Mouse (Mus musculus): ENCODE results near the gene Fam129c. TPM values are rescaled to one million over a fixed set of nuclear protein-coding genes. Genes with fewer than 3 reads are reported as not detected.

The Fam129c gene
- polyA plus RNA-seq, 1 experiment = 2.7 TPM

DNA sequence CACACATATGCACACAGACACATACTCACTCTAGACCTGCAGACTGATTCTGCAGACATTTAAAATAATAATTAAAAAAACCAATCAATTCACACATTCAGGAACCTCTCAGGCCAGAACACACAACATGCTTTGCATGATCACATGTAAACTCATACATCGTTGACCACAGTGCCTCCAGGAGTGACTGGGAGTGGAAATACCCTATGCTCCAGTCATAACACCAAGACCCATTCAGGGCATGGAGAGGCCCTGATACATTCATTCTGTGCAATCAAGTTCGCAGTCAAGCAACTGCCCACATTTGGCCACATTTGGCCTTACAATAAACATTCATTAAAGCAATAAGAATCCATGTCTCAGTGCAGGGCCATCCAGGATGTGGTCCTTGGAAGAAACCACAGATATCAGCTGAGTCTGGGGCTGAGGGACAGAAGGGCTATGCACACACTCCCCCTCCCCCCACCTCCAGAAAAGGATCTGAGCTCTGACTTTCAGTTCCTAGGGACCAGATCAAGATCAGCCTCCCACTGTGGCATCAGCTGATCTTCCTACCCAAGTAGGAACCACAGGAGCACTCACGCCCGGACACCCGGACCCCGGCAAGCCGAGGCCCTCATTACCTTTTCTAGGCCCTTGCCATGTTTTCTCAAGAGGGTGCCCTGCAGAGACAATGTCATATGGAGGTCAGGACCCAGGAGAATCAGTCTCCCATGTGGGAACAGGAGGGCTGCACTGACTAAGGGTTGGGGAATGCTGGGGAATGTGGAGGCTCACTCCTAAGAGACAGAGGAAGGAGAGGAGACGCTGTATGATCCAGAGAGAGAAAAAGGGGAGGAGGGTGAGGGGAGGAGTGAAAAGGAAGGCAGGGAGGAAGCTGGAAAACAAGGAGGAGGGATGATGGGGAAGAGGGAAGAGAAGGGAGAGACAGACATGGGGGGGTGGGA lies 40.0 kb downstream of the Fam129c start:
- no peak for TF ChIP-seq POLR2A (IDR thresholded peaks at IDR 0.05; ENCODE audit: borderline replicate concordance, low read depth, low read length)
- Histone ChIP-seq H3K4me1 (ENCODE audit: control insufficient read depth, insufficient read depth, low read length) (peaks cover 11% of the 10 kb centered on the region), H3K4me3 (ENCODE audit: insufficient read depth, low read length) (no peak overlapping the region), H3K27ac (ENCODE audit: insufficient read depth, low read depth, low read length) (no peak overlapping the region)

DNA sequence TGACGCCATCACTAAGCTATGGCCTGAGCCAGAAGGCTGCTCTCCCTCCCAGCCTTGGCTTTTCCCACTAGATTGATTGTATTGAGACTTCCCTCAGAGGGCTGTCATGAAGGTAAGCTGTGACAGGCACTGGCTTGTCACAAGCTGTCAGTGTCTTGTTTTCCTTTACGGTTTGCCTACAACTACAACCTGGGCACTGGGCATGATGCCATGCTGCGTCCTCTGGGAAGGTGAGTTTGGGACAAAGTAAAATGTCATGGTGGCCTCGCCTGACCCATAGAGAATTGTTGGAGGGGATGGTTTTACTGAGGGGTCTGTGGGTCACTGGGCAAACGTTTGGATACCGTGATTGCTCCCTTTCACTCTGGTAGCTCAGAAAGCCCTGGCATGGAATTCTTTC lies 40.9 kb downstream of the Fam129c start:
- Histone ChIP-seq H3K27ac (ENCODE audit: insufficient read depth, low read depth, low read length) (no peak overlapping the region), H3K4me3 (ENCODE audit: insufficient read depth, low read length) (no peak overlapping the region), H3K4me1 (ENCODE audit: control insufficient read depth, insufficient read depth, low read length) (peaks cover 11% of the 10 kb centered on the region)
- TF ChIP-seq CTCF (IDR thresholded peaks at IDR 0.05; ENCODE audit: low read depth, low read length) (no peak), POLR2A (IDR thresholded peaks at IDR 0.05; ENCODE audit: borderline replicate concordance, low read depth, low read length) (no peak)

DNA sequence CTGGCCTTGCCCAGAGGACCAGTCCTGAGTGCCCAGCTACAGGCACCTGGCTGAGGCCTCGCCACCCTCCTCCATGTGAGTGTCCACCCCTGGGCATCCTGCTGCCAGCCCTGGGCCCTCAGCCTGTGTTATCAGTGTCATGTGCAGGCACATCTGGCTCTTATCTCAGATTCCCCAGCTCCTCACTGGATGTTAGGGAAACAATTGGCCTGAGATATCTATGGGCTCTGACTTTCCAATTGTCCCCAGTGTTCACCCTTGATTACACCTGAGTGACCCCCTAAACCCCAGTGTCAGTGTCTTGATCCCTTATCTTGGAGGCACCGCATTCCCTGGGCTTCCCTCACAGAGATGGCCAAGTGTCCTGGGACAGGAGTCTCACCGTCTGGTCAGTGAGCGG lies 41.9 kb downstream of the Fam129c start:
- peaks cover 6% of the 10 kb centered on the region; the same call in 1 of the 2 replicates for H3K4me1 ChIP-seq (ENCODE audit: control insufficient read depth, insufficient read depth, low read length)
- TF ChIP-seq CTCF (IDR thresholded peaks at IDR 0.05; ENCODE audit: low read depth, low read length) = no peak
- TF ChIP-seq POLR2A (IDR thresholded peaks at IDR 0.05; ENCODE audit: borderline replicate concordance, low read depth, low read length) = no peak
- H3K4me3 ChIP-seq (ENCODE audit: insufficient read depth, low read length) = no peak overlapping the region
- no peak overlapping the region for H3K27ac ChIP-seq (ENCODE audit: insufficient read depth, low read depth, low read length)

DNA sequence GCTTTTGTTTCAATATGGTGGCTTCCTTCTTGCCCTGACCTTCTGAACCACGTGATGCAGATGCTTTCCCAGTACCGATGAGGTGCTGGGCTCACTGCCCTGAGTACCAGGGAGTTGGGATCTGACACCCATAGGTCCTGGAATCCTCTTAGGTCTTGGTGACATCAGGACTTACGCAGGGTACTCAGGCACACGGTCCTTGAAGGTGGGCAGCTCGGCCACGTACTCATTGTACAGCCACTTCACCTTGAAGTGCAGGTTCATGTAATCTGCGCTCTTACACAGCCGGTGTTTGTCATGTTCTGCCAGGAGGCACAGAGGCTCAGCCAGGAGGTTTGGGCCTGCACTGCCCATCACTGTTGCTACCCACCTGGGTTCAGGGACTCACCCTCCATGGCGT lies 48.1 kb downstream of the Fam129c start:
- TF ChIP-seq CTCF (IDR thresholded peaks at IDR 0.05; ENCODE audit: low read depth, low read length) = no peak
- no peak for TF ChIP-seq POLR2A (IDR thresholded peaks at IDR 0.05; ENCODE audit: borderline replicate concordance, low read depth, low read length)
- Histone ChIP-seq H3K4me1 (ENCODE audit: control insufficient read depth, insufficient read depth, low read length) (peaks cover 3% of the 10 kb centered on the region), H3K27ac (ENCODE audit: insufficient read depth, low read depth, low read length) (no peak overlapping the region), H3K4me3 (ENCODE audit: insufficient read depth, low read length) (no peak overlapping the region)

DNA sequence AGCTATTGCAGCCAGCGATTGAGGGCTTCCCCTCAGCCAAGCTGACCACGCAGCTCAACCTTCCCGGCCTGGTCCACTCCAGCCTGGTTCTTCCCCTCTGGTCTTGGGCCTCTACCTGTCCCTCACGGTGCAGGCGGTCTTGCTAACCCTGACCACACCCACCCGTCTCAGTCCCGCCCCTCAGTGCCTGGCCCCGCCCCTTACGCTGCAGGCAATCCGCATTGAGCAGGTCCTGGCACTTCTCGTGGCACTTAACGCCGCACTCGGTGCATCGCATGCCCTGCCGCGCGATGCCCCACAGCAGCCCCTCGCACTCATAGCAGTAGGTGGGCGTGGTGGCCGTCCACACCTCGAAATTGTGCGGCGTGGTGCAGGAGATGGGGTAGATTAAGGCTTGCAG lies 57.2 kb downstream of the Fam129c start:
- no peak overlapping the region for H3K4me3 ChIP-seq (ENCODE audit: insufficient read depth, low read length)
- H3K4me1 ChIP-seq (ENCODE audit: control insufficient read depth, insufficient read depth, low read length) = no peaks in the 10 kb centered on the region
- no peak for TF ChIP-seq CTCF (IDR thresholded peaks at IDR 0.05; ENCODE audit: low read depth, low read length)
- TF ChIP-seq POLR2A (IDR thresholded peaks at IDR 0.05; ENCODE audit: borderline replicate concordance, low read depth, low read length) = no peak
- no peak overlapping the region for H3K27ac ChIP-seq (ENCODE audit: insufficient read depth, low read depth, low read length)

Other genes with a start within 250 kb of the Fam129c start
- 131 and 149 TPM in 2 replicates for gene Use1, start 230.8 kb upstream of the Fam129c start, polyA plus RNA-seq (2012; ENCODE audit: insufficient read depth, insufficient read length, missing spikeins)
- gene Ocel1, start 226.3 kb upstream of the Fam129c start, polyA plus RNA-seq (2012; ENCODE audit: insufficient read depth, insufficient read length, missing spikeins) = 18.5 and 23.5 TPM in 2 replicates
- gene Nr2f6, start 215.7 kb upstream of the Fam129c start, polyA plus RNA-seq (2012; ENCODE audit: insufficient read depth, insufficient read length, missing spikeins) = 20.2 and 23.9 TPM in 2 replicates
- gene Ushbp1, start 201.8 kb upstream of the Fam129c start, polyA plus RNA-seq (2012; ENCODE audit: insufficient read depth, insufficient read length, missing spikeins) = 0.21 TPM in 1 of 2 replicates, not detected in the other
- gene Babam1, start 200.8 kb upstream of the Fam129c start, polyA plus RNA-seq (2012; ENCODE audit: insufficient read depth, insufficient read length, missing spikeins) = 75.8 and 89.1 TPM in 2 replicates
- 9.8 and 14.0 TPM in 2 replicates for gene Ankle1, start 191.6 kb upstream of the Fam129c start, polyA plus RNA-seq (2012; ENCODE audit: insufficient read depth, insufficient read length, missing spikeins)
- gene Abhd8, start 134.0 kb upstream of the Fam129c start, polyA plus RNA-seq (2012; ENCODE audit: insufficient read depth, insufficient read length, missing spikeins) = 12.0 and 13.3 TPM in 2 replicates
- gene Mrpl34, start 132.7 kb upstream of the Fam129c start, polyA plus RNA-seq (2012; ENCODE audit: insufficient read depth, insufficient read length, missing spikeins) = 59.5 and 62.9 TPM in 2 replicates
- gene Dda1, start 128.4 kb upstream of the Fam129c start, polyA plus RNA-seq (2012; ENCODE audit: insufficient read depth, insufficient read length, missing spikeins) = 42.3 and 45.5 TPM in 2 replicates
- 10.0 and 10.2 TPM in 2 replicates for gene Ano8, start 111.7 kb upstream of the Fam129c start, polyA plus RNA-seq (2012; ENCODE audit: insufficient read depth, insufficient read length, missing spikeins)
- 11.0 and 11.1 TPM in 2 replicates for gene Gtpbp3, start 109.5 kb upstream of the Fam129c start, polyA plus RNA-seq (2012; ENCODE audit: insufficient read depth, insufficient read length, missing spikeins)
- gene Plvap, start 85.9 kb upstream of the Fam129c start, polyA plus RNA-seq (2012; ENCODE audit: insufficient read depth, insufficient read length, missing spikeins) = not detected in 2 replicates
- gene Ccdc194, start 71.9 kb upstream of the Fam129c start, polyA plus RNA-seq (2012; ENCODE audit: insufficient read depth, insufficient read length, missing spikeins) = 0.40 TPM in 1 of 2 replicates, not detected in the other
- 358 and 369 TPM in 2 replicates for gene Bst2, start 60.2 kb upstream of the Fam129c start, polyA plus RNA-seq (2012; ENCODE audit: insufficient read depth, insufficient read length, missing spikeins)
- gene Mvb12a, start 54.7 kb upstream of the Fam129c start, polyA plus RNA-seq (2012; ENCODE audit: insufficient read depth, insufficient read length, missing spikeins) = 64.5 and 65.3 TPM in 2 replicates
- 15.9 and 17.7 TPM in 2 replicates for gene Tmem221, start 38.8 kb upstream of the Fam129c start, polyA plus RNA-seq (2012; ENCODE audit: insufficient read depth, insufficient read length, missing spikeins)
- not detected in 2 replicates for gene Nxnl1, start 31.0 kb upstream of the Fam129c start, polyA plus RNA-seq (2012; ENCODE audit: insufficient read depth, insufficient read length, missing spikeins)
- gene Slc27a1, start 28.8 kb upstream of the Fam129c start, polyA plus RNA-seq (2012; ENCODE audit: insufficient read depth, insufficient read length, missing spikeins) = 85.4 and 86.3 TPM in 2 replicates
- 83.5 and 88.9 TPM in 2 replicates for gene Pgls, start 5.5 kb upstream of the Fam129c start, polyA plus RNA-seq (2012; ENCODE audit: insufficient read depth, insufficient read length, missing spikeins)
- gene Colgalt1, start 13.3 kb downstream of the Fam129c start, polyA plus RNA-seq (2012; ENCODE audit: insufficient read depth, insufficient read length, missing spikeins) = 111 and 113 TPM in 2 replicates
- 1.0 and 1.3 TPM in 2 replicates for gene Unc13a, start 74.1 kb downstream of the Fam129c start, polyA plus RNA-seq (2012; ENCODE audit: insufficient read depth, insufficient read length, missing spikeins)
- 15.6 and 15.7 TPM in 2 replicates for gene Jak3, start 78.6 kb downstream of the Fam129c start, polyA plus RNA-seq (2012; ENCODE audit: insufficient read depth, insufficient read length, missing spikeins)
- gene Insl3, start 91.6 kb downstream of the Fam129c start, polyA plus RNA-seq (2012; ENCODE audit: insufficient read depth, insufficient read length, missing spikeins) = 5.0 and 5.1 TPM in 2 replicates
- gene B3gnt3, start 104.1 kb downstream of the Fam129c start, polyA plus RNA-seq (2012; ENCODE audit: insufficient read depth, insufficient read length, missing spikeins) = 23.7 and 24.1 TPM in 2 replicates
- 7.2 and 8.8 TPM in 2 replicates for gene Fcho1, start 128.1 kb downstream of the Fam129c start, polyA plus RNA-seq (2012; ENCODE audit: insufficient read depth, insufficient read length, missing spikeins)

All from bone marrow macrophage, adult 2 months (primary cell).